Mouse (Mus musculus) thymus, adult 2 months (tissue): ENCODE results near the gene Tssk4.

ENCODE experiments used
- CTCF ChIP-seq: fragments of 200-500 bp; IDR thresholded peaks from 2 replicates; pipeline ENCODE4 v1.5.1; 2012; ENCODE audit warnings: mild to moderate bottlenecking, control low read depth, low read length, moderate library complexity, borderline replicate concordance; ENCODE audit not compliant: control insufficient read depth, poor library complexity, insufficient read depth; ENCODE audit errors: extremely low read depth
- POLR2A ChIP-seq: fragments of 200-500 bp; IDR thresholded peaks from 2 replicates; pipeline ENCODE4 v1.6.1; 2012; ENCODE audit warnings: mild to moderate bottlenecking, low read length, control low read depth, moderate library complexity; ENCODE audit not compliant: control insufficient read depth, poor library complexity, insufficient read depth; ENCODE audit errors: extremely low read depth

GRCm38 (mm10) chr14:55656935-55657334, 7.0 kb downstream of the Tssk4 start:
- TF ChIP-seq CTCF, result no peak
- TF ChIP-seq POLR2A, result no peak
